Mouse (Mus musculus) lung, postnatal 0 days (tissue): ENCODE measurements at regions not wholly inside any gene's neighbourhood (a gene's known extent, or its start where the extent isn't known, plus 50 kb on each side); places are given as distances from the start of the nearest gene placed in this dataset.

Experiments used
- CTCF ChIP-seq: IDR thresholded peaks from 2 replicates; pipeline ENCODE4 v1.5.1; 2016; ENCODE audit warnings: antibody characterized with exemption, mild to moderate bottlenecking
- EP300 ChIP-seq: IDR thresholded peaks from 2 replicates; pipeline ENCODE4 v1.6.1; 2016; ENCODE audit warnings: antibody characterized with exemption, mild to moderate bottlenecking, control low read depth

- TF ChIP-seq CTCF (no peak), EP300 (no peak)
Observed at GRCm38 (mm10) chr12:78099761-78100160, 94.3 kb upstream of the Gm6657 start.
